Mouse (Mus musculus): ENCODE measurements around the gene Zdhhc25.

DNA sequence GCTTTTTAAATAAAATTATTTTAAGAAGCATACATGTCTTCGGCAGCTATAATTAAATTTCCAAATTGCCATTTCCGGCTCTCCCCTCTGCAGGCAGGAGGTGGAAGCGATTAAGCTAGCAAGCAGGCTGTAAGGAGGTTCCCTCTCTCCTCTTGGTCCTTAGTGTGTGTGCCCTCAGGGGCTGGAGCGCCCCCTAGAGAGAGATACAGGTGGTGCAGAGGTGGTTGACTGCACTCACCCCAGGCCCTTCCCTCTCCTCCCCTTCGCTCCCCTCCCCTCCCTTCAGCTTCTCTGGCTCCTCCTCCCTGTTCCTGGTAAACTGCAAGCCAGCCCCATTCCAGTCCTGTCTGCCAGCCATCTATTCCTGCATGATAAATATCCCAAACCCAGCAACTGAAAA, 35.1 kb downstream of the Zdhhc25 start:
- TF ChIP-seq CEBPB (IDR thresholded peaks at IDR 0.05; ENCODE audit: low read depth), result no peak
- TF ChIP-seq CTCF (IDR thresholded peaks at IDR 0.05; ENCODE audit: control insufficient read depth, insufficient read depth, insufficient read length), result no peak
- TF ChIP-seq USF1 (IDR thresholded peaks at IDR 0.05; ENCODE audit: low read depth), result no peak
- no peak for TF ChIP-seq MYOD1 (IDR thresholded peaks at IDR 0.05; ENCODE audit: control insufficient read depth, insufficient read length, low read depth)
- TF ChIP-seq MYOG (IDR thresholded peaks at IDR 0.05; ENCODE audit: control insufficient read depth, extremely low read depth, insufficient read length), result no peak
- no peak for TF ChIP-seq MAX (IDR thresholded peaks at IDR 0.05)

Data from C2C12 (cell line).